ENCODE assay signal across 11 mouse cellular contexts in the genomic region with DNA sequence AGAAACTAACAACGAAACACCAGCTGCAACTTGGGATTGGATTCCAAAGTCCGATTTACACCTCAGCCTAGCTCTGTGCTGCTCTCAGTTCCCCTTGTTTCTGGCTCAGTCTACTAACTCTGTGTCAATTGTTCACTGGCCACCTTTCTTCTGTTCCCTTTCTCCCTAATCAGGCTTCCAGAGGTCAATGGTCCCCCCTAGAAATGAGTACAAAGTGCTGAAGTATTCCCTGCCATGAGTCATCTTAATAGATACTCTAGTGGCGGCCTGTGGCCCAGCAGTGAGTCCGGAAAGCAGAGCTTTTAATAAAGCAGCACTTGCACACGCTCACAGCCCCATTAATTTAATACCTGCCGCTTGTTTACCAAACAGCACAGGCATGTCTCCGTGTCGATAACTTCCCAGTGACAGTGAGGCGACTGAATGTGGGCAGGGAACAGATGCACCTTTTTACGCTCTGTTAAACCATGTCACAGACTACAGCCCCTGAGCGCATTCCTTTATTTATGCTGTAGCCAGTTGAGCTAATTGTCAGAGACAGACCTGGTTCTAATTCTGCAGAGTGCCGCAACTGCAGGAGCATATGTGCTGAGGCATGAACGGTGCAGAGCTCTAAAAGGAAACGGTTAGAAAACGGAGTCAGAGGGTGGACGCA.
DNase-seq lines count a peak whose midpoint lies in the region; ATAC-seq lines count a peak whose summit lies in the region.
"Had no signal": no experiment of that assay in that cellular context is flagged by ENCODE, and none has a peak within 500 bp of the region (broad histone marks: within the 10 kb centered on the region; RNA-seq: fewer than 3 reads in every experiment).

No protein-coding gene starts in this region.

- peaks cover 9% of the 10 kb centered on the region; the same call in 1 of the 2 replicates for H3K4me1 ChIP-seq in midbrain, embryonic 13.5 days (replicated peaks)
- 0 out of 2 replicates have a peak, but pooled peaks cover 2% of the 10 kb centered on the region for H3K4me1 ChIP-seq in midbrain, embryonic 11.5 days (ENCODE audit: control insufficient read depth, insufficient read depth, low read length)
- peaks cover 32% of the 10 kb centered on the region for H3K4me1 ChIP-seq in kidney, embryonic 15.5 days
- peaks cover 15% of the 10 kb centered on the region; the same call in 1 of the 2 replicates for H3K4me1 ChIP-seq in neural tube, embryonic 15.5 days

- no peak overlapping the region for H3K4me2 ChIP-seq in midbrain, embryonic 13.5 days (replicated peaks)
- H3K4me2 ChIP-seq in midbrain, embryonic 11.5 days, result no peak overlapping the region
- peak overlapping the region; percentile 10; the same call in 1 of the 2 replicates for H3K4me2 ChIP-seq in kidney, embryonic 15.5 days
- peak overlapping the region; percentile 40 for H3K4me2 ChIP-seq in neural tube, embryonic 15.5 days
- H3K4me2 ChIP-seq: lung, embryonic 15.5 days had no signal

- peak; percentile 53 for ATAC-seq in cerebellum, adult (ENCODE audit: insufficient number of reproducible peaks, low FRiP score, low TSS enrichment)
- ATAC-seq in midbrain, embryonic 13.5 days, result 0 out of 2 replicates have a peak, but pooled peaks have one; percentile 17
- ATAC-seq in midbrain, embryonic 11.5 days (ENCODE audit: low FRiP score), result no peak
- ATAC-seq in kidney, embryonic 15.5 days (replicated peaks; ENCODE audit: low FRiP score), result peak; percentile 74
- ATAC-seq in neural tube, embryonic 15.5 days (ENCODE audit: low FRiP score), result peak; percentile 63
- no peak for ATAC-seq in megakaryocyte-erythroid progenitor cell, adult 5-6 weeks (replicated peaks; ENCODE audit: low FRiP score, low TSS enrichment, poor library complexity, severe bottlenecking)

- H3K36me3 ChIP-seq in midbrain, embryonic 13.5 days, result no peaks in the 10 kb centered on the region
- no peaks in the 10 kb centered on the region for H3K36me3 ChIP-seq in midbrain, embryonic 11.5 days (ENCODE audit: control insufficient read depth, insufficient read depth, low read length)
- H3K36me3 ChIP-seq in kidney, embryonic 15.5 days, result no peaks in the 10 kb centered on the region
- no peaks in the 10 kb centered on the region for H3K36me3 ChIP-seq in neural tube, embryonic 15.5 days
- H3K36me3 ChIP-seq: lung, embryonic 15.5 days had no signal

- no peak overlapping the region for H3K4me3 ChIP-seq in midbrain, embryonic 13.5 days (replicated peaks)
- no peak overlapping the region for H3K4me3 ChIP-seq in midbrain, embryonic 11.5 days (ENCODE audit: low read depth, low read length)
- no peak overlapping the region for H3K4me3 ChIP-seq in kidney, embryonic 15.5 days (replicated peaks)
- H3K4me3 ChIP-seq in neural tube, embryonic 15.5 days (replicated peaks), result no peak overlapping the region
- H3K4me3 ChIP-seq: heart, adult 2 months; layer of hippocampus, adult 2 months; lung, embryonic 15.5 days had no signal

- H3K27me3 ChIP-seq in midbrain, embryonic 13.5 days, result no peaks in the 10 kb centered on the region
- no peaks in the 10 kb centered on the region for H3K27me3 ChIP-seq in midbrain, embryonic 11.5 days (ENCODE audit: control insufficient read depth, insufficient read depth, low read length)
- H3K27me3 ChIP-seq in kidney, embryonic 15.5 days, result no peaks in the 10 kb centered on the region
- no peaks in the 10 kb centered on the region for H3K27me3 ChIP-seq in neural tube, embryonic 15.5 days (replicated peaks)
- H3K27me3 ChIP-seq: lung, embryonic 15.5 days had no signal

- DNase-seq in cerebellum, adult 9-10 months, result no peak
- DNase-seq in midbrain, embryonic 11.5 days (ENCODE audit: low spot score, missing footprints), result no peak
- no peak for DNase-seq in layer of hippocampus, adult 18-20 months (ENCODE audit: low spot score in 2 of 2)
- DNase-seq: heart, adult 2 months had no signal

- WGBS in midbrain, embryonic 13.5 days, result 67% methylated on average over 16 of the region's 16 CpGs
- WGBS in midbrain, embryonic 11.5 days, result 76% methylated on average over 16 of the region's 16 CpGs
- 49% methylated on average over 16 of the region's 16 CpGs for WGBS in kidney, embryonic 15.5 days
- 44% methylated on average over 16 of the region's 16 CpGs for WGBS in neural tube, embryonic 15.5 days

- H3K9ac ChIP-seq in midbrain, embryonic 13.5 days (replicated peaks), result no peak overlapping the region
- H3K9ac ChIP-seq in midbrain, embryonic 11.5 days (ENCODE audit: low read length), result no peak overlapping the region
- H3K9ac ChIP-seq in kidney, embryonic 15.5 days, result no peak overlapping the region
- H3K9ac ChIP-seq in neural tube, embryonic 15.5 days (replicated peaks), result no peak overlapping the region
- H3K9ac ChIP-seq: lung, embryonic 15.5 days had no signal

- H3K27ac ChIP-seq in midbrain, embryonic 13.5 days, result no peak overlapping the region
- no peak overlapping the region for H3K27ac ChIP-seq in midbrain, embryonic 11.5 days (ENCODE audit: low read depth, low read length)
- peak overlapping the region; percentile 51 for H3K27ac ChIP-seq in kidney, embryonic 15.5 days
- 0 out of 2 replicates have a peak overlapping the region, but pooled peaks have one; percentile 10 for H3K27ac ChIP-seq in neural tube, embryonic 15.5 days (replicated peaks)
- H3K27ac ChIP-seq: heart, adult 2 months; layer of hippocampus, adult 2 months; lung, embryonic 15.5 days had no signal

- no peaks in the 10 kb centered on the region for H3K9me3 ChIP-seq in midbrain, embryonic 13.5 days
- no peaks in the 10 kb centered on the region for H3K9me3 ChIP-seq in midbrain, embryonic 11.5 days (ENCODE audit: control insufficient read depth, low read length)
- no peaks in the 10 kb centered on the region for H3K9me3 ChIP-seq in kidney, embryonic 15.5 days (replicated peaks)
- H3K9me3 ChIP-seq in neural tube, embryonic 15.5 days (replicated peaks), result no peaks in the 10 kb centered on the region
- H3K9me3 ChIP-seq: lung, embryonic 15.5 days had no signal

Comparison
In these comparisons a context has a peak if more than half of its experiments do, and no peak if none do; other contexts are left out.
1. ATAC-seq: peak in cerebellum, adult (single experiment), midbrain, embryonic 13.5 days (single experiment), kidney, embryonic 15.5 days (single experiment) and neural tube, embryonic 15.5 days (single experiment); none in midbrain, embryonic 11.5 days (single experiment) and megakaryocyte-erythroid progenitor cell, adult 5-6 weeks (single experiment).
2. H3K27ac ChIP-seq: peak in kidney, embryonic 15.5 days (single experiment) and neural tube, embryonic 15.5 days (single experiment); none in midbrain, embryonic 13.5 days (single experiment) and midbrain, embryonic 11.5 days (single experiment).
3. H3K4me2 ChIP-seq: peak in kidney, embryonic 15.5 days (single experiment) and neural tube, embryonic 15.5 days (single experiment); none in midbrain, embryonic 13.5 days (single experiment) and midbrain, embryonic 11.5 days (single experiment).